Mouse (Mus musculus): ENCODE results near the gene Hsd17b3.

DNA sequence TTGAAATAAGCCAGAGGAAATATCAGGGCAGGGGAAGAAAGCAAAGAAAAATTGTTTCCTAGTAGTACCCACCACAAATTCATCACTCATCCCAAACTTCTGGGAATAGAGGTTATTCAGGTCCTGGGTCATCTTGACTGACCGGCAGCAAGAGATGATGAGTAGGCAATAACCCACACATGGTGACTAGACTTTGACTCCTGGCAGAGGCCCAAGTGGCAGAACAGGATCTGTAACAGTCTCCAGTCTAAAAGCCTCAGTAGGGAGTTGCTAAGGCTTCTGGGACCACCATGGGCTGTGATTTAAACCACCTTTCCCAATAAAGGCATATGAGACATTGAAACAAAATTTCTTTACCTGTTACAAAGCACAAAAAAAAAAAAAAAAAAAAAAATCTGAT, 58.2 kb downstream of the Hsd17b3 start:
- TF ChIP-seq TCF12 (IDR thresholded peaks at IDR 0.05; ENCODE audit: insufficient read depth, poor library complexity, severe bottlenecking) (no peak), POLR2A (IDR thresholded peaks at IDR 0.05; ENCODE audit: insufficient read length, low read depth) (no peak), MAX (IDR thresholded peaks at IDR 0.05; ENCODE audit: low read depth) (no peak), USF1 (IDR thresholded peaks at IDR 0.05; ENCODE audit: low read depth) (no peak), E2F4 (IDR thresholded peaks at IDR 0.05; ENCODE audit: insufficient read depth) (no peak), MYOD1 (IDR thresholded peaks at IDR 0.05; ENCODE audit: control insufficient read depth in 1 of 3, insufficient read length in 2 of 3, low read depth in 2 of 3) (no peak), CEBPB (IDR thresholded peaks at IDR 0.05; ENCODE audit: insufficient read depth, poor library complexity, severe bottlenecking) (no peak), MYOG (IDR thresholded peaks at IDR 0.05; ENCODE audit: control insufficient read depth in 1 of 3, insufficient read depth in 1 of 3, insufficient read length in 2 of 3, low read depth in 2 of 3) (no peak), POLR2AphosphoS2 (IDR thresholded peaks at IDR 0.05; ENCODE audit: insufficient read length, low read depth) (no peak), REST (IDR thresholded peaks at IDR 0.05; ENCODE audit: insufficient read depth, insufficient read length) (no peak), TCF3 (IDR thresholded peaks at IDR 0.05; ENCODE audit: insufficient read length, low read depth) (no peak), SRF (IDR thresholded peaks at IDR 0.05; ENCODE audit: control insufficient read depth, insufficient read length, low read depth) (no peak)

Data from myocyte (in vitro differentiated cells).